Mouse (Mus musculus): ENCODE measurements around the gene Zfp169. TPM values are rescaled to one million over a fixed set of nuclear protein-coding genes. Genes with fewer than 3 reads are reported as not detected.

The Zfp169 gene
- total and polyA plus RNA-seq, 2 experiments from 2014 or later = 1.0 to 4.3 TPM

DNA sequence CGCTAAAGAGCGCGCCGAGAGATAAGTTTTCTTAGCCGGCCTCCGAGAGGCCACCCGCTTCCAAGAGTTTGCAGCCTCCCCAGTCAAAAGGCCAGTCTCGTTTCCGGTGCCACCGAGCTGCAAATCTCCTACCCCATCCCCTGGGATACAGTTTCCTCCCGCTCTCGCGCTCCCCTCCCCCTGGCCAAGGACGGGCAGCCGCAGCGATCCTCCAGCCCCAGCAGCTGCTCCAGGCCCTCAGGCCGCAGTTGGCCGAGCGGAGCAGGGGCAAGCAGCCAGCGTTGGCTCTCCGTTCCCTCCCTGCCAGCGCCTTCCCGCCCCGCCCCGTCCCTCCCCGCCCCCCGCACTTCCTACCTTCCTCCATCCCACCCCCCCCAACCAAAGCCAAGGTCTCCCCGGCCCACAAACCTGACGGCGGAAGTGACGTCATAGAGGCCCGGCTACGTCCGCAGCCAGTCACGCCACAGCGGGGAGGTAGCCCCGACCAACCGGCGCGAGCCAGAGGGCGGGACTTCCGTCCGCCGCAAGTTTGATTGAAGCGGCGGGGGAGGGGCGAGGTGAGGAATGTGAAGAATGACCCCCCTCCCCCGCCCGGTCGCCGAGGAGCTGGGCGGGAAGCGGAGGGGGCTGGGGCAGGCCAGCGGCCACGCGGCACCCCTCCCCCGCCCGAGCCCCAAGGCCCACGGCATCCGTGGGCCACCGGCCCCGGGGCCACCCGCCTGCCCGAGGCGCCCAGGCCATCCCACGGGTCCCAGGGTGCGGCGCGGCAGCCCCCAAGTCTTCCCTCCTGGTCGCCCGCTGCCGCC lies 32.4 kb upstream of the Zfp169 start:
- peak; percentile 86 for ATAC-seq (ENCODE audit: insufficient read depth, low read depth)

GRCm38 (mm10) chr13:48544867-48545266 lies 31.6 kb upstream of the Zfp169 start:
- DNase-seq (ENCODE audit: low spot score) (no peak), ATAC-seq (ENCODE audit: insufficient read depth, low read depth) (no peak)
- WGBS = 19% methylated on average over 4 of the region's 4 CpGs
- Histone ChIP-seq H3K4me2 (ENCODE audit: low read depth, low read length) (peak overlapping the region; percentile 63), H3K4me1 (ENCODE audit: control insufficient read depth, insufficient read depth) (peaks cover 39% of the 10 kb centered on the region), H3K4me3 (ENCODE audit: low read depth, low read length) (peak overlapping the region; percentile 98), H3K9me3 (replicated peaks; ENCODE audit: control insufficient read depth, low read length) (no peaks in the 10 kb centered on the region), H3K27me3 (ENCODE audit: control insufficient read depth, insufficient read depth, low read length) (no peaks in the 10 kb centered on the region), H3K36me3 (replicated peaks; ENCODE audit: control insufficient read depth, insufficient read depth, low read length) (no peaks in the 10 kb centered on the region), H3K9ac (replicated peaks; ENCODE audit: low read depth, low read length) (peak overlapping the region; percentile 99), H3K27ac (ENCODE audit: low read depth) (peak overlapping the region; percentile 96)
- TF ChIP-seq CTCF (IDR thresholded peaks at IDR 0.05; ENCODE audit: low read depth) (no peak), EP300 (IDR thresholded peaks at IDR 0.05; ENCODE audit: low read depth) (no peak)

More for the DNA sequence above, 32.4 kb upstream of the Zfp169 start:
- Histone ChIP-seq H3K4me2 (ENCODE audit: low read depth, low read length) (peak overlapping the region; percentile 64), H3K36me3 (replicated peaks; ENCODE audit: control insufficient read depth, insufficient read depth, low read length) (no peaks in the 10 kb centered on the region), H3K9ac (replicated peaks; ENCODE audit: low read depth, low read length) (peak overlapping the region; percentile 99), H3K4me3 (ENCODE audit: low read depth, low read length) (peak overlapping the region; percentile 98), H3K27ac (ENCODE audit: low read depth) (peak overlapping the region; percentile 100), H3K27me3 (ENCODE audit: control insufficient read depth, insufficient read depth, low read length) (no peaks in the 10 kb centered on the region), H3K4me1 (ENCODE audit: control insufficient read depth, insufficient read depth) (peaks cover 32% of the 10 kb centered on the region), H3K9me3 (replicated peaks; ENCODE audit: control insufficient read depth, low read length) (no peaks in the 10 kb centered on the region)
- WGBS = 0% methylated on average over 52 of the region's 72 CpGs
- TF ChIP-seq CTCF (IDR thresholded peaks at IDR 0.05; ENCODE audit: low read depth) = no peak
- peak; percentile 97 for TF ChIP-seq EP300 (IDR thresholded peaks at IDR 0.05; ENCODE audit: low read depth)
- DNase-seq (ENCODE audit: low spot score) = peak; percentile 97

DNA sequence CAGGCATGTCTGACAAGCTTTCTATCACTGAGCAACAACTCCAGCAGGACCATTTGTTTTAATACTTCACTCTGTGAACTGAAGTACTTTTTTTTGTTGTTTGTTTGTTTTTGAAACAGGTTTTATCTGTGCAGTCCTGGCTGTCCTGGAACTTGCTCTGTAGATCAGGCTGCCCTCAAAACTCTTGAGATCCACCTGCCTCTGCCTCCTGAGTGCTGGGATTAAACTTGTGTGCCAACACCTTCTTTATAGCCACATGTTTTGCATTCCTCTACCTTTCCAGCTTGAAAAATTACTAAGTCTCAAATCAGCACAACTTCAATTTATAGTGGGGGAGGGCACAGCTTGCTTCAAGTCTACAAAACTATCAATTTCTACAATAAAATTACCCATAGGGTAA lies 31.1 kb upstream of the Zfp169 start:
- peak overlapping the region; percentile 98 for H3K4me3 ChIP-seq (ENCODE audit: low read depth, low read length)
- no peaks in the 10 kb centered on the region for H3K36me3 ChIP-seq (replicated peaks; ENCODE audit: control insufficient read depth, insufficient read depth, low read length)
- H3K27ac ChIP-seq (ENCODE audit: low read depth) = peak overlapping the region; percentile 27
- no peak overlapping the region for H3K9ac ChIP-seq (replicated peaks; ENCODE audit: low read depth, low read length)
- no peak for ATAC-seq (ENCODE audit: insufficient read depth, low read depth)
- TF ChIP-seq CTCF (IDR thresholded peaks at IDR 0.05; ENCODE audit: low read depth) (no peak), EP300 (IDR thresholded peaks at IDR 0.05; ENCODE audit: low read depth) (no peak)
- peaks cover 42% of the 10 kb centered on the region for H3K4me1 ChIP-seq (ENCODE audit: control insufficient read depth, insufficient read depth)
- no peak for DNase-seq (ENCODE audit: low spot score)
- H3K27me3 ChIP-seq (ENCODE audit: control insufficient read depth, insufficient read depth, low read length) = no peaks in the 10 kb centered on the region
- H3K9me3 ChIP-seq (replicated peaks; ENCODE audit: control insufficient read depth, low read length) = no peaks in the 10 kb centered on the region
- H3K4me2 ChIP-seq (ENCODE audit: low read depth, low read length) = peak overlapping the region; percentile 63

- ATAC-seq (ENCODE audit: insufficient read depth, low read depth) = no peak
- H3K9ac ChIP-seq (replicated peaks; ENCODE audit: low read depth, low read length) = no peak overlapping the region
- no peak for DNase-seq (ENCODE audit: low spot score)
- no peak overlapping the region for H3K27ac ChIP-seq (ENCODE audit: low read depth)
- no peak for TF ChIP-seq EP300 (IDR thresholded peaks at IDR 0.05; ENCODE audit: low read depth)
- no peak for TF ChIP-seq CTCF (IDR thresholded peaks at IDR 0.05; ENCODE audit: low read depth)
- H3K36me3 ChIP-seq (replicated peaks; ENCODE audit: control insufficient read depth, insufficient read depth, low read length) = peaks cover 16% of the 10 kb centered on the region
- no peaks in the 10 kb centered on the region for H3K27me3 ChIP-seq (ENCODE audit: control insufficient read depth, insufficient read depth, low read length)
- no peaks in the 10 kb centered on the region for H3K9me3 ChIP-seq (replicated peaks; ENCODE audit: control insufficient read depth, low read length)
- H3K4me1 ChIP-seq (ENCODE audit: control insufficient read depth, insufficient read depth) = peaks cover 50% of the 10 kb centered on the region
- peak overlapping the region; percentile 33 for H3K4me2 ChIP-seq (ENCODE audit: low read depth, low read length)
- no peak overlapping the region for H3K4me3 ChIP-seq (ENCODE audit: low read depth, low read length)
- WGBS = 37% methylated on average over 1 of the region's 1 CpGs
Measured at GRCm38 (mm10) chr13:48540488-48540887, 27.2 kb upstream of the Zfp169 start.

DNA sequence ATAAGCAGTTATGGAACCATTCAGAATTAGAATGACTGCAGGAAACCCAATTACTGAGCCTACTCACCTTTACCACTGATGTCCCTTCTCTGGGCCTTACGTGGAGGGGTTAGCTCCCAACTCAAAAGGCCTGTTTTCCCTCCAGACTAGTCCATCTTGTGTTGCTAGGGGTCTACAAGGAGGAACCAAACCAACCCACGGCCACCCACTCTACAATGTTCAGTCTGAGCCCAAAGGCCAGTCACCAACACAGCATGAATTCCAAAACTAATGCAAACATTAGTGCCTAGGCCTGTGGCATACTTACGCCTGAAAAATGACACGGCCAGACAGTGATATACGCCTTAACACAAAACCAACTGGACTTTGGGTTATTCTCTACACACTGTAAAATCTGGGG lies 20.2 kb upstream of the Zfp169 start:
- H3K36me3 ChIP-seq (replicated peaks; ENCODE audit: control insufficient read depth, insufficient read depth, low read length) = peaks cover 24% of the 10 kb centered on the region
- H3K4me1 ChIP-seq (ENCODE audit: control insufficient read depth, insufficient read depth) = no peaks in the 10 kb centered on the region
- H3K4me3 ChIP-seq (ENCODE audit: low read depth, low read length) = no peak overlapping the region
- ATAC-seq (ENCODE audit: insufficient read depth, low read depth) (0 out of 2 replicates have a peak, but pooled peaks have one; percentile 26), DNase-seq (ENCODE audit: low spot score) (peak; percentile 0)
- 88% methylated on average over 5 of the region's 5 CpGs for WGBS
- H3K4me2 ChIP-seq (ENCODE audit: low read depth, low read length) = no peak overlapping the region
- TF ChIP-seq CTCF (IDR thresholded peaks at IDR 0.05; ENCODE audit: low read depth) = no peak
- TF ChIP-seq EP300 (IDR thresholded peaks at IDR 0.05; ENCODE audit: low read depth) = no peak
- H3K9ac ChIP-seq (replicated peaks; ENCODE audit: low read depth, low read length) = no peak overlapping the region
- H3K27ac ChIP-seq (ENCODE audit: low read depth) = no peak overlapping the region; the same call in 1 of the 2 replicates
- no peaks in the 10 kb centered on the region for H3K27me3 ChIP-seq (ENCODE audit: control insufficient read depth, insufficient read depth, low read length)
- H3K9me3 ChIP-seq (replicated peaks; ENCODE audit: control insufficient read depth, low read length) = no peaks in the 10 kb centered on the region
